Mouse (Mus musculus) heart, postnatal 4 days (tissue): ENCODE measurements around the gene Chn1. TPM values are rescaled to one million over a fixed set of nuclear protein-coding genes. Genes with fewer than 3 reads are reported as not detected.

Experiments used
- DNase-seq: peaks from one replicate; pipeline ENCODE4 v3.0.0; 2021
- total RNA-seq, 2 experiments: library from RNA; stranded (reverse); gene quantifications; 2 replicates each; pipeline ENCODE4 v1.2.3; 2021

Gene Chn1
- total RNA-seq, 2 experiments from 2014 or later, result 77.7 to 79.8 TPM

- no peak for DNase-seq
Observed at GRCm38 (mm10) chr2:73631816-73632215, 143.3 kb downstream of the Chn1 start.

GRCm38 (mm10) chr2:73618486-73619052 is 156.6 kb downstream of the Chn1 start:
- DNase-seq, result no peak

- no peak for DNase-seq
Observed at GRCm38 (mm10) chr2:73616434-73617057, 158.6 kb downstream of the Chn1 start.

GRCm38 (mm10) chr2:73615456-73615855 is 159.7 kb downstream of the Chn1 start:
- no peak for DNase-seq

- no peak for DNase-seq
Observed at GRCm38 (mm10) chr2:73614303-73614702, 160.8 kb downstream of the Chn1 start.

GRCm38 (mm10) chr2:73612941-73613340 is 162.2 kb downstream of the Chn1 start:
- no peak for DNase-seq

- DNase-seq, result no peak
Observed at GRCm38 (mm10) chr2:73612367-73612914, 162.7 kb downstream of the Chn1 start.

GRCm38 (mm10) chr2:73611798-73612197 is 163.3 kb downstream of the Chn1 start:
- no peak for DNase-seq

- DNase-seq, result no peak
Observed at GRCm38 (mm10) chr2:73609724-73610210, 165.4 kb downstream of the Chn1 start.

GRCm38 (mm10) chr2:73609067-73609723 is 166.0 kb downstream of the Chn1 start:
- no peak for DNase-seq

- DNase-seq, result no peak
Observed at GRCm38 (mm10) chr2:73608391-73608790, 166.8 kb downstream of the Chn1 start.

GRCm38 (mm10) chr2:73607609-73608008 is 167.5 kb downstream of the Chn1 start:
- no peak for DNase-seq

GRCm38 (mm10) chr2:73607146-73607545 is 168.0 kb downstream of the Chn1 start:
- no peak for DNase-seq

- no peak for DNase-seq
Observed at GRCm38 (mm10) chr2:73606616-73607015, 168.5 kb downstream of the Chn1 start.

- DNase-seq, result no peak
Observed at GRCm38 (mm10) chr2:73605077-73605476, 170.1 kb downstream of the Chn1 start.

- DNase-seq, result no peak
Observed at GRCm38 (mm10) chr2:73604579-73604978, 170.6 kb downstream of the Chn1 start.

GRCm38 (mm10) chr2:73600650-73601049 is 174.5 kb downstream of the Chn1 start:
- no peak for DNase-seq

- no peak for DNase-seq
Observed at GRCm38 (mm10) chr2:73597772-73598171, 177.4 kb downstream of the Chn1 start.

- peak; percentile 44 for DNase-seq
Observed at GRCm38 (mm10) chr2:73596786-73597185, 178.4 kb downstream of the Chn1 start.

GRCm38 (mm10) chr2:73596326-73596725 is 178.8 kb downstream of the Chn1 start:
- DNase-seq, result no peak

GRCm38 (mm10) chr2:73593101-73593439 is 182.1 kb downstream of the Chn1 start:
- no peak for DNase-seq

- peak; percentile 80 for DNase-seq
Observed at GRCm38 (mm10) chr2:73592231-73593100, 182.7 kb downstream of the Chn1 start.

GRCm38 (mm10) chr2:73591246-73591645 is 183.9 kb downstream of the Chn1 start:
- no peak for DNase-seq
